Mouse (Mus musculus): ENCODE measurements around the gene Tlr9. TPM values are rescaled to one million over a fixed set of nuclear protein-coding genes. Genes with fewer than 3 reads are reported as not detected.

The Tlr9 gene
- polyA plus RNA-seq, 1 experiment from 2014 or later, result not detected

- Histone ChIP-seq H3K36me3 (no peaks in the 10 kb centered on the region), H3K4me3 (replicated peaks) (peak overlapping the region; percentile 36), H3K27me3 (replicated peaks) (peaks cover 9% of the 10 kb centered on the region; the same call in 1 of the 2 replicates), H3K9ac (replicated peaks) (peak overlapping the region; percentile 49), H3K4me1 (peaks cover 11% of the 10 kb centered on the region), H3K4me2 (peak overlapping the region; percentile 74), H3K27ac (replicated peaks) (0 out of 2 replicates have a peak overlapping the region, but pooled peaks have one; percentile 56), H3K9me3 (replicated peaks) (no peaks in the 10 kb centered on the region)
- ATAC-seq (ENCODE audit: low FRiP score), result no peak
- WGBS, result 60% methylated on average over 24 of the region's 24 CpGs
These were observed 3.2 kb downstream of the Tlr9 start for GRCm38 (mm10) chr9:106225469-106226150.

DNA sequence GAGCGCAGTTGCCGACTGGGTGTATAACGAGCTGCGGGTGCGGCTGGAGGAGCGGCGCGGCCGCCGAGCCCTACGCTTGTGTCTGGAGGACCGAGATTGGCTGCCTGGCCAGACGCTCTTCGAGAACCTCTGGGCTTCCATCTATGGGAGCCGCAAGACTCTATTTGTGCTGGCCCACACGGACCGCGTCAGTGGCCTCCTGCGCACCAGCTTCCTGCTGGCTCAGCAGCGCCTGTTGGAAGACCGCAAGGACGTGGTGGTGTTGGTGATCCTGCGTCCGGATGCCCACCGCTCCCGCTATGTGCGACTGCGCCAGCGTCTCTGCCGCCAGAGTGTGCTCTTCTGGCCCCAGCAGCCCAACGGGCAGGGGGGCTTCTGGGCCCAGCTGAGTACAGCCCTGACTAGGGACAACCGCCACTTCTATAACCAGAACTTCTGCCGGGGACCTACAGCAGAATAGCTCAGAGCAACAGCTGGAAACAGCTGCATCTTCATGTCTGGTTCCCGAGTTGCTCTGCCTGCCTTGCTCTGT lies 3.8 kb downstream of the Tlr9 start:
- 4% methylated on average over 34 of the region's 34 CpGs for WGBS
- H3K4me3 ChIP-seq (replicated peaks), result peak overlapping the region; percentile 36
- ATAC-seq (ENCODE audit: low FRiP score), result peak; percentile 85
- no peaks in the 10 kb centered on the region for H3K36me3 ChIP-seq
- no peaks in the 10 kb centered on the region for H3K9me3 ChIP-seq (replicated peaks)
- peaks cover 11% of the 10 kb centered on the region for H3K4me1 ChIP-seq
- peak overlapping the region; percentile 74 for H3K4me2 ChIP-seq
- 0 out of 2 replicates have a peak overlapping the region, but pooled peaks have one; percentile 56 for H3K27ac ChIP-seq (replicated peaks)
- peak overlapping the region; percentile 49 for H3K9ac ChIP-seq (replicated peaks)
- peaks cover 9% of the 10 kb centered on the region; the same call in 1 of the 2 replicates for H3K27me3 ChIP-seq (replicated peaks)

GRCm38 (mm10) chr9:106227790-106228429 lies 5.5 kb downstream of the Tlr9 start:
- 77% methylated on average over 8 of the region's 8 CpGs for WGBS
- H3K4me3 ChIP-seq (replicated peaks), result no peak overlapping the region
- H3K36me3 ChIP-seq, result peaks cover 9% of the 10 kb centered on the region; the same call in 1 of the 2 replicates
- H3K4me1 ChIP-seq, result peaks cover 11% of the 10 kb centered on the region
- no peak for ATAC-seq (ENCODE audit: low FRiP score)
- no peak overlapping the region for H3K4me2 ChIP-seq
- no peak overlapping the region for H3K27ac ChIP-seq (replicated peaks)
- no peak overlapping the region for H3K9ac ChIP-seq (replicated peaks)
- H3K9me3 ChIP-seq (replicated peaks), result no peaks in the 10 kb centered on the region
- H3K27me3 ChIP-seq (replicated peaks), result peaks cover 9% of the 10 kb centered on the region; the same call in 1 of the 2 replicates

GRCm38 (mm10) chr9:106230051-106230733 lies 7.8 kb downstream of the Tlr9 start:
- no peak for ATAC-seq (ENCODE audit: low FRiP score)

DNA sequence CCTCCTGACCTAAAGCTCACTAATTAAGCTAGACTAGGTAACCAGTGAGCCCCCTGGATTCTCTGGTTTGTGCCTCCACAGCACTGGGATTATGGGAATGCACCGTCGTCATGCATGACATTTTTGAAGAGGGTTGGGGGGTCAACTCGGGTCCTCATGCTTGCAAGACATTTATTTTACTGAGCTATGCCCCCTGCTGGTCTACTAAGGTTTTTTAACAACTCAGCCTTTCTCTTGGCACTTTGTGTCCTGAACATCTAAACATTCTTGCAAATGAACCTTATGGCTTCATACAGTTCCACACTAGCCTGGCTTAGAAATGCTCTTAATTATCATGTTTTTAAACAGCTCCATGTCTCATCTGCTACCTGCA lies 8.3 kb downstream of the Tlr9 start:
- Histone ChIP-seq H3K4me3 (replicated peaks) (no peak overlapping the region), H3K27me3 (replicated peaks) (no peaks in the 10 kb centered on the region), H3K27ac (replicated peaks) (no peak overlapping the region), H3K4me2 (no peak overlapping the region), H3K36me3 (peaks cover 37% of the 10 kb centered on the region), H3K4me1 (peaks cover 9% of the 10 kb centered on the region), H3K9ac (replicated peaks) (no peak overlapping the region), H3K9me3 (replicated peaks) (no peaks in the 10 kb centered on the region)
- WGBS, result 65% methylated on average over 3 of the region's 3 CpGs
- ATAC-seq (ENCODE audit: low FRiP score), result no peak

More at GRCm38 (mm10) chr9:106230051-106230733, 7.8 kb downstream of the Tlr9 start:
- H3K27ac ChIP-seq (replicated peaks), result no peak overlapping the region
- peaks cover 32% of the 10 kb centered on the region for H3K36me3 ChIP-seq
- H3K9ac ChIP-seq (replicated peaks), result no peak overlapping the region
- WGBS, result 84% methylated on average over 9 of the region's 9 CpGs
- 0 out of 2 replicates have a peak, but pooled peaks cover 3% of the 10 kb centered on the region for H3K27me3 ChIP-seq (replicated peaks)
- H3K4me2 ChIP-seq, result no peak overlapping the region
- H3K4me3 ChIP-seq (replicated peaks), result no peak overlapping the region
- peaks cover 11% of the 10 kb centered on the region for H3K4me1 ChIP-seq
- no peaks in the 10 kb centered on the region for H3K9me3 ChIP-seq (replicated peaks)

- no peak overlapping the region for H3K9ac ChIP-seq (replicated peaks)
- H3K9me3 ChIP-seq (replicated peaks), result no peaks in the 10 kb centered on the region
- no peak overlapping the region for H3K4me2 ChIP-seq
- peaks cover 4% of the 10 kb centered on the region for H3K4me1 ChIP-seq
- no peak for ATAC-seq (ENCODE audit: low FRiP score)
- WGBS, result 88% methylated on average over 7 of the region's 7 CpGs
- no peak overlapping the region for H3K27ac ChIP-seq (replicated peaks)
- no peaks in the 10 kb centered on the region for H3K27me3 ChIP-seq (replicated peaks)
- no peak overlapping the region for H3K4me3 ChIP-seq (replicated peaks)
- peaks cover 42% of the 10 kb centered on the region for H3K36me3 ChIP-seq
These were observed 8.8 kb downstream of the Tlr9 start for GRCm38 (mm10) chr9:106231220-106231619.

DNA sequence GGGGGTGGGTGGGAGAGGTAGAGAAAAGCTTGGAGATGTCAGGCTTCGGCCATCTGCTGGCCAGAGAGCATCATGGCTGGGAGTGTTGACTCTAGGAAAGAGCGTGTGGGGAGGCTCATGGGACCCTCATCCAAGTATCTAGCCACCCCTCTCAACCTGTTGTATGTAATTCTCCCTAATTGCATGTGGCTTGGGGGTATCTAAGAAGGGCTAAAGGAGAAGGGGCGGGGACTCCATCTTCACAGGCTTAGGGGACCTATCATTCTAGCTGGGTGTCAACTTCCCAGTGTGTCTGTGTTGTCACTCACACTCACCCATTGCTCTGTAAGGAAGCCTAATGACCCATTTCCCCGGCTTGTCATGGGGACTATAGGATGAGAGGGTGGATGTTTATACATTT lies 9.4 kb downstream of the Tlr9 start:
- H3K4me2 ChIP-seq, result no peak overlapping the region
- no peak overlapping the region for H3K27ac ChIP-seq (replicated peaks)
- no peak for ATAC-seq (ENCODE audit: low FRiP score)

GRCm38 (mm10) chr9:106232956-106233355 lies 10.6 kb downstream of the Tlr9 start:
- H3K36me3 ChIP-seq, result peaks cover 59% of the 10 kb centered on the region

More for the DNA sequence above, 9.4 kb downstream of the Tlr9 start:
- Histone ChIP-seq H3K27me3 (replicated peaks) (no peaks in the 10 kb centered on the region), H3K4me3 (replicated peaks) (no peak overlapping the region), H3K36me3 (peaks cover 48% of the 10 kb centered on the region), H3K4me1 (no peaks in the 10 kb centered on the region), H3K9ac (replicated peaks) (no peak overlapping the region), H3K9me3 (replicated peaks) (no peaks in the 10 kb centered on the region)
- 88% methylated on average over 4 of the region's 4 CpGs for WGBS

GRCm38 (mm10) chr9:106233953-106234352 lies 11.6 kb downstream of the Tlr9 start:
- Histone ChIP-seq H3K27ac (replicated peaks) (no peak overlapping the region), H3K4me2 (no peak overlapping the region), H3K4me1 (no peaks in the 10 kb centered on the region), H3K9me3 (replicated peaks) (no peaks in the 10 kb centered on the region), H3K36me3 (peaks cover 69% of the 10 kb centered on the region), H3K9ac (replicated peaks) (no peak overlapping the region), H3K27me3 (replicated peaks) (no peaks in the 10 kb centered on the region), H3K4me3 (replicated peaks) (no peak overlapping the region)
- 71% methylated on average over 6 of the region's 6 CpGs for WGBS
- ATAC-seq (ENCODE audit: low FRiP score), result no peak

More at GRCm38 (mm10) chr9:106232956-106233355, 10.6 kb downstream of the Tlr9 start:
- no peak overlapping the region for H3K9ac ChIP-seq (replicated peaks)
- no peak overlapping the region for H3K27ac ChIP-seq (replicated peaks)
- 87% methylated on average over 3 of the region's 3 CpGs for WGBS
- H3K4me1 ChIP-seq, result no peaks in the 10 kb centered on the region
- no peaks in the 10 kb centered on the region for H3K9me3 ChIP-seq (replicated peaks)
- H3K4me2 ChIP-seq, result no peak overlapping the region
- no peak overlapping the region for H3K4me3 ChIP-seq (replicated peaks)
- ATAC-seq (ENCODE audit: low FRiP score), result no peak
- H3K27me3 ChIP-seq (replicated peaks), result no peaks in the 10 kb centered on the region

DNA sequence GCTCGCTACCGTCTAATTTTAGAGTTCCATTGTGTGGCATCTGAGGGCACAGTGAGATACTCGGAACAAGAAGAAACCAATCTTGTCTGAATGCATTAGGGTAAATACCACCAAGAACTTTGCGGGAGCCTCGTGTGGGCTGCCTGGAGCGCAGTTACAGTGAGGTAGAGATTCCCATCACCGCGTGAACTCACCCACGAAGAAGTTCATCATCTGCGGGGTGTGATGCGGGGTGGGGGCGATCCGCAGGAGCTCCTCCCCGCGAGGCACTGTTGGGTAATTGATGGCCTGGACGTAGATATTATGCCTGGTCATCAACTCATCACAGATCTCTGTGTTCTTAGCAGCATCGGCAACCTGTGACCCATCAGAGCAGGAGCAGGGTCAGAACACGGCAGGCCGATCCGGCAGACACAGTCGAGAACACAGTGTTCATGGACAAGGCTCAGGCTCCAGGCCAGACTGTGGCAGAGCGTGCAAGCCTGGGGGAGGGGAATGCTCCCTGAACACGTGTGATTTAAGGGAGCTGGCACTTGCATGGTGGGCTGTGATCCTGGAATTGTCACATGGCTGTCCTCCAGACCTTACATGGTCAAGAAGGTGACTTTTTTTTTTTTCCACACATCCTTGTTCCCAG lies 12.9 kb downstream of the Tlr9 start:
- Histone ChIP-seq H3K27me3 (replicated peaks) (no peaks in the 10 kb centered on the region), H3K4me3 (replicated peaks) (no peak overlapping the region), H3K9ac (replicated peaks) (no peak overlapping the region), H3K4me1 (no peaks in the 10 kb centered on the region), H3K4me2 (no peak overlapping the region), H3K36me3 (peaks cover 83% of the 10 kb centered on the region), H3K27ac (replicated peaks) (no peak overlapping the region), H3K9me3 (replicated peaks) (no peaks in the 10 kb centered on the region)
- ATAC-seq (ENCODE audit: low FRiP score), result no peak
- 91% methylated on average over 23 of the region's 23 CpGs for WGBS

- Histone ChIP-seq H3K9me3 (replicated peaks) (no peaks in the 10 kb centered on the region), H3K4me2 (no peak overlapping the region), H3K4me3 (replicated peaks) (no peak overlapping the region), H3K36me3 (peaks cover 93% of the 10 kb centered on the region), H3K27me3 (replicated peaks) (no peaks in the 10 kb centered on the region), H3K27ac (replicated peaks) (no peak overlapping the region), H3K4me1 (no peaks in the 10 kb centered on the region), H3K9ac (replicated peaks) (no peak overlapping the region)
- no peak for ATAC-seq (ENCODE audit: low FRiP score)
- WGBS, result 93% methylated on average over 23 of the region's 23 CpGs
These were observed 13.9 kb downstream of the Tlr9 start for GRCm38 (mm10) chr9:106236156-106236817.

Data from neural tube, embryonic 15.5 days (tissue).